Mouse (Mus musculus): Measurements from ENCODE around the gene Smok3c. TPM values are rescaled to one million over a fixed set of nuclear protein-coding genes. Genes with fewer than 3 reads are reported as not detected.
"Not testable (repeated sequence)": the region's sequence is repeated elsewhere in the genome, so short reads cannot be mapped to it uniquely, and the experiment has no call there.

Gene Smok3c
- total RNA-seq (2021), result not detected in 2 replicates
- long read RNA-seq, result 0 reads

DNA sequence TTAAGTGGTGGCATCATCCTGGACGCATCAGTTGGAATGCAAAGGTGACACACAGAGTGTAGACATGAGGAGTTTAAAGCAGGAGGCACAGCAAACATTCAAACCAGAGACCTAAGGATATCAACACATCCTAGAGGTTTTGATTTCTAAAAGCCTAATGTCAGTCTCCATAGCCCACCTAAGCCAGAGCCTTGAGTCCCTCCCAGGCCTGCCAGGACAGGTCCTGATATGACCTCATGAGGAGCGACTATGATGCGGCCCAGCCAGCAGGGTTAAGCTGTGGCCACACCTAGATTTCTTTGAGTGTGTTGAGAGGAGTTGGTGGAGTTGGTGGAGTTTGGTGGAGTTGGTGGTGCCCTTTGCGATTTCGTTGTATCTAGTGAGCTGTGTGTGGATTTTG, at the start of gene Smok3c:
Smok3c (plus strand) TSS at position 301 of the 400 bp plus-strand sequence.
- not testable (repeated sequence) for DNase-seq

DNA sequence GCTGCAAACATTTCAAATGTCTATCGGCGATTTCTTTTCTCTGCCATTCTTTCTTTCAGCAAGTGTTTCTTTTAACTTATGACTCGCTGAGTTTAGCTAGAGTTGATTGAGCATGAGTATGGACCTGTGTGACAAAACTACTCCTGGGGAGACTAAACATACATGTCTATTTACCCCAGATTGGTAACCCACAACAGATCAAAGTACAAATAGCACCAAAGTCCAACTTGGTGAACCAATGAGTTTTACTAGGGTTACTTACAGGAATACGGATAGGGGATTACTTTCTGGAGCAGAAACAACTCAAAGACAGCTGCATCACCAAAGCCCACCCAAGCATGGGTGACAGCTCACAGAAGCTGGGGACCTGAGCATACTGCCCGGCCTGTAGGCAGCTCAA, 43.6 kb upstream of the Smok3c start:
- no peak for DNase-seq

DNA sequence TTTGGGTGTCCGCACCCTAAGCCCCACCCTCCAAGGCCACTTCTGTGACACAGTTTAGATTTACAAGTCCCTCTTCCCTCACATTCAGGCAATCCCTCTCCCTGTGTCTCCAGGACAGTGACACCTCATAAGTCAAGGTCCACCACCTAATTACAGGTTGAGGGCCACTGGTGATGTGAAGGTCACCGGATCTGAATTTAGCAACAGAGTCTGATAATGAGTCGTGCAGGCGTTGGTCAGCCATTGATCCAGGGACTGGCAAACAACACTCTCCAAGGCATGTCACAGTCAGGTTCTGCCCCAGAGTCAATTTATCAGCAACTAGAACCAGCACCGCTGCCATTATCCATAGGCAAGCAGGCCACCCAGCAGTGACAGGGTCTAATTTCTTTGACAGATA, 40.6 kb upstream of the Smok3c start:
- DNase-seq, result no peak

DNA sequence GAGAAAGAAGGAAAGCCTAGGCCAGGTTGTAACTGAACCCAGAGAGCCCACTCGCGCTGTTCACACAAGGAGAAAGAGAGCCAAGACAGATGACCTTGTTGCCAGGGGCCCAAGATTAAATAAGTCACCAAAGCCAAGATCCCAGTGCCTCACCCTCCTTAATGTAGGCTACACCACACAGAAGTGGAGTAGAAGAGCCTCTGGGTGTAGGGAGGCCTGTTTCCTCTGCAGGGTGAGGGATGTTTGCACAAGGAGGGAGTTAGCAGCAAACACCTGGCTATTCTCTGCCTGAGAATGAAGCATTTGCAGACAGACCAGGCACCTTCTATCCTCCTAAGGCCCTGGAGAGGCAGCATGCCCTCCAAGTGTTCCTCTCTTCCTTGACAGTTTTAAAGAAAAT, 36.5 kb upstream of the Smok3c start:
- DNase-seq, result no peak

DNA sequence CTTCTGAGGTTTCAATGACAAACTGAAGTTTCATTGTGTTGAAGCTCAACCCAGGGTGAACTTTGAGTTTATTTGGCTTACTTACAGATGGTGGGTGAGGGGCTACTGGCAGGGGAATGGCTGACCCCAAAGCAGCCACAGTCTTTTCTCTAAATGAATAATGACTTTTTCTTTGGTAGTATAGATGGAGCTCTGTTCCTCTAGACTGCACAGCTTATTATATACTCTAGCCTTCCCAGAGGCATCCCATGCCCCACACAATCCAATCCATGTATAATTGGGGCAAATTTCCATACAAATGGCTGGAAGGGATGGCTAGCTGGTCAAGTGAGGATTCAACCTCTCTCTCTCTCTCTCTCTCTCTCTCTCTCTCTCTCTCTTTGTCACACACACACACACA, 36.0 kb upstream of the Smok3c start:
- no peak for DNase-seq

DNA sequence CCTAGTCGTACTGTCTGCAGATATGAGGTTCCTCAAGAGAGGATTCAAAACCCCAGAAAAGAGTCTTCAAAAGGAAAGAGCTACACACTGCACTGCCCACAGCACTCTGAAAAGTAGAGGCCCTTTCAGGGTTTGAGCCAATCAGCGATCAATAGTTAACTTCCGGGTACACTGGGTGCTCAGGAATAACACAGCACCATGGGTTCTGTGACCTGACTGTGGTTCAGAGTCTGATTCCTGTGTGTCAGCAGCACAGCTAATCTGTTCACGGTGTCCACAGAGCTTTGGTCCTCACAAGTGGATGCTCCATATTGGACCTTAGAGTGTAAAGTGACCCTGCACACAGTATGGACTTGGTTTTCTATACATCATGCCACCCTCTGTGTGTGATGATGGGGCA, 33.4 kb upstream of the Smok3c start:
- DNase-seq, result not testable (repeated sequence)

DNA sequence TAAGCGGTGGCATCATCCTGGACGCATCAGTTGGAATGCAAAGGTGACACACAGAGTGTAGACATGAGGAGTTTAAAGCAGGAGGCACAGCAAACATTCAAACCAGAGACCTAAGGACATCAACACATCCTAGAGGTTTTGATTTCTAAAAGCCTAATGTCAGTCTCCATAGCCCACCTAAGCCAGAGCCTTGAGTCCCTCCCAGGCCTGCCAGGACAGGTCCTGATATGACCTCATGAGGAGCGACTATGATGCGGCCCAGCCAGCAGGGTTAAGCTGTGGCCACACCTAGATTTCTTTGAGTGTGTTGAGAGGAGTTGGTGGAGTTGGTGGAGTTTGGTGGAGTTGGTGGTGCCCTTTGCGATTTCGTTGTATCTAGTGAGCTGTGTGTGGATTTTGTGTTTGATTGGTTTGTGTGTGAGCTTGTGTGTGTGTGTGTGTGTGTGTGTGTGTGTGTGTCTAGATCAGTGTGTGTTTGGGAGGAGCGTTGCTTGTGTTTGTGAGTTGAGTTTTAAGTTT, 32.0 kb upstream of the Smok3c start, which contains the start of the genes Smok3a and Smok3b:
Smok3a (plus strand) TSS at position 301 of the 519 bp plus-strand sequence.
Smok3b (plus strand) TSS at position 469 of the 519 bp plus-strand sequence.
- DNase-seq, result not testable (repeated sequence)

DNA sequence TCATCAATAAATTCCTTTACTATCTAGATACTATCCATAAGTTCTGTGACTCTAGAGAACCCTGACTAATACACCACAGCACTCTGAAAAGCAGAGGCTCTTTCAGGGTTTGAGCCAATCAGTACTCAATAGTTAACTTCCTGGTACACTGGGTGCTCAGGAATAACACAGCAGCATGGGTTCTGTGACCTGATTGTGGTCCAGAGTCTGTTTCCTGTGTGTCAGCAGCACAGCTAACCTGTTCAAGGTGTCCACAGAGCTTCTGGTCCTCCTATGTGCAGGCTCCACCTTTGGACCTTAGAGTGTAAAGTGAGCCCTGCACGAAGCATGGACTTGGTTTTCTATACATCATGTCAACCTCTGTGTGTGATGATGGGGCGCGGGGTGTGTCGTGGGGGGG, 20.8 kb downstream of the Smok3c start:
- no peak for DNase-seq

DNA sequence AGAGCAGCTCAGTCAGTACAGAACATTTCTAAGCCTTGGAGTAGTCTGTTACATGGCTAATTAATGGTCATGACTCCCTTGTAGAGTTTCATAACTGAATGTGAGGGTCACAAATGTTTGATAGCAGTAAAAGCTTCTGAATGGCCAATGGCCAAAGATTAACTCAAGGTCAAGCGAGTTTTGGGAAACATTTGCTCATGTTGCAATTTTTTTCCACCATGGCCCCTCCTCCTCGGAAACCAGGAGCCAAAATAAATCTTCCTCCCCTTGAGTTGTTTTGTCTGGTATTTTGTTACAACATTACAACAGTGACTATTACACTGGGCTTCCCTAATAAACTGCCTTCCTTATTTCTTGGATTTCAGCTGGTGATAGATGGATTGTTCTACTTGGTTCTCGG, 22.7 kb downstream of the Smok3c start:
- no peak for DNase-seq

DNA sequence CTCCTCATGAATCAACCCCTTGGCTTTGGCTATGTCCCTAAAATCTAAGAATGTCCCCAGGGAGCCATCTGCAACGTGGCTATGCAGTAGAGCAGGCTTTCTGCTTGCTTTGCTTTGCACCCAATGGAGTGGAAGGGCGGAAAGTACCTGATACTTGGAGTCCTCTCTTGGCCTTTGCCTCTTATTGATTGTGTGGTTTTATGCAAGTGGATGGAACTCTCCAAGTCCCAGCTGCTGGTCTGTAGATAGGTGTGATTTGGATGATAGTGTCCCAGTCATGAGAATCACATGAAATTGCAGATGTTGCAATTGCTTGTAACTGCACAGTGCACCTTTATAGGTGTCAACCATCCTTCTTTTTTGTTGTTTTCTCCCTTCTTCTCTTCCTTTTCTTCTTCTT, 23.2 kb downstream of the Smok3c start:
- no peak for DNase-seq

DNA sequence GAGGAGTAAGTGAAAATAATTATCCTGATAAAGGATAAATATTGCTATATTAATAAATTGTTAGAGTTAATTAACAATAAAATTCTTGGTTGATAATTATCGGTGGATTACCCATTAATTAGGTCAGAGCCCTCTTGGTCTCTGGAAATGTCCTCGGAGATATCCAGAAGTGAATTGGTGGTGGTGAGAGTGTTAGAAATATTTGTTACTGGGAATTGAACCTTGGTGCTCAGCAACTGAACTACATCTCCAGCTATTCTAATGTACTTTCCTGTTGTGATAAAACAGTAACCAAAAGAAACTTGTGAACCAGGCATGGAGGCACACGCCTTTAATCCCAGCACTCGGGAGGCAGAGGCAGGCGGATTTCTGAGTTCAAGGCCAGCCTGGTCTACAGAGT, 27.5 kb downstream of the Smok3c start:
- no peak for DNase-seq

DNA sequence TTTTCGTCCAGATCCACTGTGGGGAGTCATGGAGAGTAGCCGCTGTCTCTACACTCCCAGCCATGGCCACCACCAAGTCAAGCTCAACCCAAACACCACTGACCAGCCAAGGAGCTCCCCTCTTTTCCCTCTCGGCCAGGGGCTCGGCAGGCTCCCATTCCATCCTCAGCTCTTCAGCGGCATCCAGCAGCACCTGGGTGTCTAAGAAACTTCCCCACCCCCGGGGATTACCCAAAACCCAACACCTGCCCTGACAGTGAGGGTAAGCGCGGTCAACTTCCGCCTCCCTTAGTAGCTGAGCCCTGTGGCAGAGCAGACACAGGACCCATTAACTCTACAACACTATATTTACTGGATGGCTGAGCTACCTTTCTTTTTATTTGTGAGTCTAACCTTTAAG, 28.5 kb downstream of the Smok3c start:
- no peak for DNase-seq

DNA sequence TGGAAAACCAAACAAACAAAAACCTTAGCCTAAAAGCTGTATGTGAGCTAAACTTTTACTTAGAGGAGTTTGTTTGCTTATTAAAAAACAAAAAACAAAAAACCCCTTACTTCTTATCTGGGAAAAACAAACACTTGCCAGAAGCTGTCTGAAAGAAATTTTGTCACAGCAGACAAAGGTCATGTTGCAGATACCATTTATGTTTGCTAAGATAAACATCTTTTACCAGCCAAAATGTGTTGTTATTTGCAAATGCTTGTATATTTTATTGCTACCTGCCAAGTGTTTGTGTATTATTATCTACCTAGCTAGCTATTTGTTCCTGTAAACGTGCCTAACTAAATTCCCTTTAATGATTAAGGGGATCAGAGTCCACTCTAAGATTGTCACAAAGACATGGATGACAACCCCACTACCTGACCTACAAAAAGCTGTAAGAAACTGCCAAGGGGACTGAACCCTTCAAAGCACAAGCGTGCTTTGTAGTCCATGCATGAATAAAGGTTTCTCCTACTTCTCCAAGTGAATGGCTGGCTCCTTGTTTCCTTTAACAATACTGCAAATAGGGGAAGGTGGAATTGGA, 30.4 kb downstream of the Smok3c start:
- no peak for DNase-seq

DNA sequence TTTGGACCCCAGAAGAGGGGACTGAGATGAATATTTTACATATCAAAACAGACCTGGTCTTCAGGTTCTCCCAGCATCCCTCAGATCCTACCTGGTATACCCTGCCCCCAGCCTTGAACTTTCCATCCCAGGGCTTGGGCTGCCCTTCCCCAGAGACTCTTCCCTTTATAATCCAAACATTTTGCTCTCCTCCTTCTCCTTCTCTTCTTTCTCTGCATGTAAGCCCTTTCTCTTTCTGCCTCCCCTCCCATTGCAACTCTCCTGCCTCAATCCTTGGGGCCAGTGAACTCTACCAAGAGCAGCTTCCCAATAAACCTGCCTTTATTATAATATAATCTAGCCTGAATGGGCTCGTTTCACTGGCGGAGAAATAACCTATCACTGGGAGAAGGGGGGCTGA, 30.9 kb downstream of the Smok3c start:
- DNase-seq, result no peak

DNA sequence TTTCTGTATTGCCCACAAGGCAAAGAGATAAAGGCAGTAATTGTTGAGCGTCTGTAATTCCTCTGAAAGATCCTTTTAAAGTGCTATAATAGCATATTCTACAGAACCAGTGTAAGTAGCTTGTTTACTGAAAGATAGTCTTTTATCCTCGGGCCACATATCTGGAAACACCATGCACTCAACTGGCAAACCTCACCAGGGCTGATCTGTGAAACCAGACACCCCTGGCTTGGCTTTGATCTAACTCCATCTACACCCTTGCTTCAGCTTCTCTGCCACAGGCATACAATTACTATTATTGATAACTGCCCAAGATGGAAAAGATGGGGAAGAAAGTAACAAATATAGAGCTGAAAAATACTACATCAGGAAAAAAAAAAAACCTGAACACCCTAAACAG, 31.5 kb downstream of the Smok3c start:
- DNase-seq, result no peak

DNA sequence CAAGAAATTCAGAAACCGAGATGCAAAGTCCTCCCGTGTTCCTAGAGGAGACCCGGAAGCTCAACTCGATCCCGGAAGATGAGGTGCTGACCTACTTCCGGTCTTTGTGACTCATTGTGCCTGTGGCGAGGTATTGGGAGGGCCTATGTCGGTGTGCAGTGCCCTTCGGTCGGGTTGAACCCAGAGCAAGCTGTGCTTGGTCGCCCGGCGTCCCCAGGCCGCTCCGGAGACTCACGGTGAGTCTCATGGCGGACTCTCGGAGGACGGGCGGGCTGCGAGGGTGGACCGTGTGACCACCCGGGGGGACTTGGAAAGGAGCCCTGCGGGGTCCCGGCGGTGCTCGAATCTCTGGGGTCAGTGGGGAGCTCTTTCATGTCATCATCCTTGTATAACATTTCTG, 32.0 kb downstream of the Smok3c start, which contains the start of gene Zkscan1:
Zkscan1 (plus strand) TSS at position 89 of the 400 bp plus-strand sequence.
- DNase-seq, result peak; percentile 74

DNA sequence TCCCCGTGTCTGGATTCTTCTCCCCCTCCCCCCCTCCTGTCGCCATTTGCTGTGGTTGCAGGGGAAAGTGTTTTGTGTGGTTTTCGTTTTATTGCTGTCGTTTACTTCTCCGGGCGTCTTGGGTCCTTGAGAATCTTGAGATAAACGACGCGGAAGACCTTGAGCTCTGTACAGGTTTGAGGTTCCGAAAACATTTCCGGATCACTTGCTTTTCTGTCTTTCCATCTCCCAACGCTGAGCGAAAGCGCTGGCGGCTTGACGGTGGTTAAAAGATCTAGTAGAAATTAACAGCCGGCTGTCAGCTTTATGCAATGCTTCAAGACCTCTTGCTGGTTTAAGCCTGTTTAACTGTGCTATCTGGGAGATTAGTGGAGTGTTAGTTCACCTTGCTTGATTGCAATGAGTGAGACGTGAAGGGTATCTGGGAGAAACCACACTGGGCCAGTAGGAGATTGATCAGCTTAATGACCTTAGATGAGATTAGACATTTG, 32.5 kb downstream of the Smok3c start:
- no peak for DNase-seq

DNA sequence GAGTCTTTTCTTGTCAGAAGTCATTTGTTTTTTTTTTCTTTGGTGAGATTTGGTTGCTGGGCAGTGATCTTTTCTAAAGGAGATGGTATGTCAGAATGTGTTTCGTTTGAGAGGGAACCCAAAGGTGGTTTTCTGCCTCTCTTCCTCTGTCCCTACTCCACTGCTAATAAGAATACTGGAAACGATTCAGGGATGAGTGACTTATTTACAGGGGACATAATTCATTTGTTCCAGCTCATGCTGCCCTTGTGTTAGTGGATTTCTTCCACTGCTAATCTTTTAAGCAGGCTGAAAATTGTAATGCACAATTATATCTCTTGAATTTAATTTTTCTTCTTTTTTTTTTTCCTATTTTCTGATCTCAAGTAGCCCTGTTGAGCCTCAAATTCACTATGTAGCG, 33.8 kb downstream of the Smok3c start:
- DNase-seq, result no peak

DNA sequence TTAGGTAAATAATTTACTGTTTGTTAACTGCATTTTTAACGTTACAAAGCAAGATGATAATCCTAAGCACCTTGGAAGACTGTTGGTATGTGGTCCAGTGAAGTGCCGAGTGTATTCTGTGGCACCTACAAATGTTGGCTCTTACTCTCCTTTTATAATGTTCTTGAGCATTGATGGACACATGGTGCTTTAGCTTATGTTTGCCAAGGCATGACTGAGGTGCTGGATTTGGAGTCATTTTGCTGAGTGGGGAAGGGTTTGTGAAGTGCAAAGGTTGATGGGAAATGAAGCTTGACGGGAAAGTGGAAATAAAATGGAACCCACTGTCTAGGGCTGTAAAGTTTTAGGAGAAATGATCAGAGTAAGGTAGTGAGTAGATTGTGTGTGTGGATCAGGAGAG, 35.4 kb downstream of the Smok3c start:
- DNase-seq, result no peak

DNA sequence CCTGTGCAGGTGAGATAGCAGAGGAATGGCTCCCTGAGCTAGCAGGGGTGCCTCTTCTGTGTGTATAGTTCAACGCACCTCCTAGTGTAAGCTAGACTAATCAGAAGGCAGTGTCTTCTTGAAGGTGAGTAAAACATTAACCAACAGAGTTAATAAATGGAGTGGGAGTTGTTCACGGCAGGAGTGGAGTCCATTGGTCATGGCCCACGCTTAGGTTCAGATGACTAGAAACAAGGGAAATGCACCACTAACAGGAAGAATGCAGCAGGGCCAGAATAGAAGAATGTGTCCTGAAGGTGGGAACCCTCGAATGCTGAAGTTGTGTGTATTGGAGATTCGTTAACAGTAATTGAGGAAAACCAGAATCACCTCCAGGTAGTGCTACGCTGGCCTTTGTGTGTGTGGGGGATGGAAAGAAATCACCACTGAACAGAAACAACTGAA, 36.1 kb downstream of the Smok3c start:
- no peak for DNase-seq

DNA sequence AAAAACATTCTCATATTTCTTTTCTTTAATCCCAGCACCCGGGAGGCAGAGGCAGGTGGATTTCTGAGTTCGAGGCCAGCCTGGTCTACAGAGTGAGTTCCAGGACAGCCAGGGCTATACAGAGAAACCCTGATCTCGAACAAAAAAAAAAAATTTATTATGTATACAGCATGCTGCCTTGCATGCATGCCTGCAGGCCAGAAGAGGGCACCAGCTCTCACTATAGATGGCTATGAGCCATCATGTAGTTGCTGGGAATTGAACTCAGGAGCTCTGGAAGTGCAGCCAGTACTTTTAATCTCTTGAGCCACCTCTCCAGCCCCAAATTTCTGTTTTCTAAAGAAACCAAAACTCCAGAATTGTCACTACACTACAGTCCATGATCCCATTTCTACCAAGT, 37.3 kb downstream of the Smok3c start:
- DNase-seq, result no peak

DNA sequence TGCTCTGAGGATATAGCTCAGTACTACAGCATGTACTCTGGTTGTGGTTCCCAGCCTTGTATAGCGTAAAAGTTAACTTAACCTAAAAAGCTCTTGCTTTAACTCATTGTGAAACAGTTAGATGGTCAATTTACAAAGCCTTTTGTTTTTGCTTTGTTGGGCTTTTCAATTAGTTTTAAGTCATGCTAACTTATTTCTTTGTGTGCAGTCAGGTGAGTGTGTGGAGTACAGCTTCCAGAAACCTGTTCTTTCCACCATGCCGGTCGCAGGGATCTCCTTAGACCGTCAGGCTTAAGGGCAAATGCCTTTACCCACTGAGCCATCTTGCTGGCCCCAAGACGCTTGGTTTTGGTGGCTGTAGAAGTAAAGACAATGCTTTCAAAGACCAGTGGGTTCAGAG, 37.7 kb downstream of the Smok3c start:
- DNase-seq, result no peak

DNA sequence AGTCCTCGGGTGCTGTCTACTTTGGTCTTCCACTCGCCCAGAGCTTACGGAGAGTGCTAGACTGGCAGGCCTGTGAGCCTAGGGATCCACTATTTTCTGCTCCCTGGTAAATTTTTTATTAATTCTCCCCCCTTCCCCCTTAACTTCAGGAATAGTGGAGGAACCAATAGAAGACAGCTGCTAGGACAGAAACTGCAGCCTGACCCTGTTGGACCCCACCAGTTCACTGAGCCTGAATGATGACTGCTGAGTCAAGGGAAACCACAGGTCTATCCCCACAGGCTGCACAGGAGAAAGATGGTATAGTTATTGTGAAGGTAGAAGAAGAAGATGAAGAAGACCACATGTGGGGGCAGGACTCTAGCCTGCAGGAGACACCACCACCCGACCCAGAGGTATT, 39.8 kb downstream of the Smok3c start:
- DNase-seq, result no peak

DNA sequence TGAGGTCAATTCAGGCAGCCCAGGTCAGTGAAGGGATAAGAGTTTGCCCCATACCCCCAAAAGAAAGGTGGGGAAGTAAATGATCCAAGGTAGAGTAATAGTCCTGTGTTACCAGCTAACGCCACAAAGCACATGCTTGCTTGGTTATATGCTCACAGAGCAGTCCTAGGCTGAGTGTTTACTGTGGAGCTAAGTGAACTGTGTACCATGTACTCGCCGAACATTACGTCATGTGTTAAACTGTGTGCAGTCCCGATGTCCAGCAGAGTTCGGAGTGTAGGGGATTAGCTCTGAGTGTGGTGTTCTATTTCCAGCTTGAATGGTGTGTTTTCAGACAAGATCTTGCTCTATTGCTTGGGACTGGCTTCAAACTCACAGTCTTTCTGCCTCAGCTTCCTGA, 41.5 kb downstream of the Smok3c start:
- DNase-seq, result no peak
